Mouse (Mus musculus): Measurements from ENCODE around the gene Mcm5.

- TF ChIP-seq POLR2A (IDR thresholded peaks at IDR 0.05; ENCODE audit: low read depth, low read length) = no peak
- TF ChIP-seq CTCF (IDR thresholded peaks at IDR 0.05; ENCODE audit: extremely low read depth, insufficient read length, insufficient replicate concordance, low read depth, low read length) = no peak
These were observed 34.5 kb upstream of the Mcm5 start for GRCm38 (mm10) chr8:75074876-75075275.
